Mouse (Mus musculus): ENCODE measurements around the gene Krtap5-1.
A peak's percentile ranks its signal among the peaks of the same experiment; 100 is the strongest.

GRCm38 (mm10) chr7:142316558-142316957 is 19.6 kb upstream of the Krtap5-1 start:
- TF ChIP-seq MXI1 (IDR thresholded peaks at IDR 0.05; ENCODE audit: low read depth, low read length) (no peak), UBTF (IDR thresholded peaks at IDR 0.05; ENCODE audit: low read depth, low read length) (no peak), GABPA (IDR thresholded peaks at IDR 0.05; ENCODE audit: insufficient replicate concordance, low read depth, low read length) (no peak), CTCF (conservative IDR thresholded peaks at IDR 0.05 in 1 of 2, IDR thresholded peaks at IDR 0.05 in 1 of 2; ENCODE audit: low read depth in 2 of 2, low read length in 2 of 2) (peak; percentile 75), POLR2A (IDR thresholded peaks at IDR 0.05; ENCODE audit: low read depth, low read length) (no peak), HCFC1 (IDR thresholded peaks at IDR 0.05; ENCODE audit: low read depth, low read length) (no peak), ZNF384 (IDR thresholded peaks at IDR 0.05; ENCODE audit: low read depth, low read length) (no peak), KAT2A (IDR thresholded peaks at IDR 0.05; ENCODE audit: insufficient replicate concordance, low read length) (no peak), ZMIZ1 (IDR thresholded peaks at IDR 0.05; ENCODE audit: low read depth, low read length) (no peak), IRF4 (IDR thresholded peaks at IDR 0.05; ENCODE audit: low read depth, low read length) (no peak), MYC (IDR thresholded peaks at IDR 0.05; ENCODE audit: low read depth, low read length) (no peak), CHD2 (IDR thresholded peaks at IDR 0.05; ENCODE audit: low read length) (no peak), ELF1 (IDR thresholded peaks at IDR 0.05; ENCODE audit: low read depth, low read length) (no peak)

Data from CH12.LX (cell line).